Mouse (Mus musculus) kidney, postnatal 0 days (tissue): ENCODE measurements around the gene Slc38a8. TPM values are rescaled to one million over a fixed set of nuclear protein-coding genes. Genes with fewer than 3 reads are reported as not detected.

Source experiments
- ATAC-seq: fragments of 200-750 bp; cut with Nextera tagmentation; replicated peaks from 2 replicates; pipeline ENCODE4 v1.8.0; 2017; ENCODE audit warnings: low read depth, moderate number of reproducible peaks, moderate TSS enrichment, moderate library complexity; ENCODE audit not compliant: low FRiP score
- DNase-seq: peaks from one replicate; pipeline ENCODE4 v3.0.0-alpha.2; 2016; ENCODE audit warnings: low spot score
- H3K27ac ChIP-seq: fragments of 300-500 bp; sonication (generic); 2 replicates; pipeline ENCODE4 v1.5.1; 2014; ENCODE audit warnings: mild to moderate bottlenecking
- H3K27me3 ChIP-seq: fragments of 300-500 bp; sonication (generic); 2 replicates; pipeline ENCODE4 v1.6.1; 2014; ENCODE audit warnings: low read length, mixed read lengths; ENCODE audit not compliant: insufficient read depth
- H3K36me3 ChIP-seq: fragments of 300-500 bp; sonication (generic); 2 replicates; pipeline ENCODE4 v1.6.1; 2014; ENCODE audit warnings: low read length, mixed read lengths; ENCODE audit not compliant: insufficient read depth
- H3K4me1 ChIP-seq: fragments of 300-500 bp; sonication (generic); replicated peaks from 2 replicates; pipeline ENCODE4 v1.6.1; 2014; ENCODE audit warnings: antibody characterized with exemption, low read length, mixed read lengths; ENCODE audit not compliant: insufficient read depth
- H3K4me2 ChIP-seq: fragments of 300-500 bp; sonication (generic); 2 replicates; pipeline ENCODE4 v1.6.1; 2014; ENCODE audit warnings: mild to moderate bottlenecking, low read length, moderate library complexity, mixed read lengths
- H3K4me3 ChIP-seq: fragments of 300-500 bp; sonication (generic); replicated peaks from 2 replicates; pipeline ENCODE4 v1.5.1; 2014; ENCODE audit warnings: low read depth, low read length
- H3K9ac ChIP-seq: fragments of 300-500 bp; sonication (generic); 2 replicates; pipeline ENCODE4 v1.6.1; 2014; ENCODE audit warnings: low read depth, low read length
- H3K9me3 ChIP-seq: fragments of 300-500 bp; sonication (generic); replicated peaks from 2 replicates; pipeline ENCODE4 v1.6.1; 2016; ENCODE audit warnings: low read length, inconsistent platforms, mixed read lengths
- CTCF ChIP-seq: IDR thresholded peaks from 2 replicates; pipeline ENCODE4 v1.5.1; 2016; ENCODE audit warnings: antibody characterized with exemption, low read depth, mild to moderate bottlenecking, moderate library complexity
- WGBS: fragments of 180-500 bp; shearing (Covaris S2); extraction: QIAGEN DNeasy Blood & Tissue Kit; methylation state at CpG from one replicate; pipeline ENCODE4 v1.1.7; 2014; 5-methylcytosine and 5-hydroxymethylcytosine counted together
- polyA plus RNA-seq: library from polyadenylated mRNA; unstranded; fragments of >200 nt; fragmentation: Nextera tagmentation; extraction: Ambion mirVana; gene quantifications from 2 replicates; pipeline ENCODE4 v1.2.1, GENCODE M21; 2015

The Slc38a8 gene
- polyA plus RNA-seq, 1 experiment from 2014 or later: not detected

GRCm38 (mm10) chr8:119502111-119502510 lies 613 bp upstream of the Slc38a8 start:
- Histone ChIP-seq H3K27ac (no peak overlapping the region), H3K4me1 (0 out of 2 replicates have a peak, but pooled peaks cover 2% of the 10 kb centered on the region), H3K36me3 (peaks cover 11% of the 10 kb centered on the region; the same call in 1 of the 2 replicates), H3K4me3 (no peak overlapping the region), H3K4me2 (no peak overlapping the region), H3K27me3 (peaks cover 3% of the 10 kb centered on the region; the same call in 1 of the 2 replicates), H3K9me3 (no peaks in the 10 kb centered on the region), H3K9ac (no peak overlapping the region)
- 43% methylated on average over 4 of the region's 4 CpGs for WGBS
- TF ChIP-seq CTCF: no peak
- ATAC-seq (no peak), DNase-seq (no peak)

DNA sequence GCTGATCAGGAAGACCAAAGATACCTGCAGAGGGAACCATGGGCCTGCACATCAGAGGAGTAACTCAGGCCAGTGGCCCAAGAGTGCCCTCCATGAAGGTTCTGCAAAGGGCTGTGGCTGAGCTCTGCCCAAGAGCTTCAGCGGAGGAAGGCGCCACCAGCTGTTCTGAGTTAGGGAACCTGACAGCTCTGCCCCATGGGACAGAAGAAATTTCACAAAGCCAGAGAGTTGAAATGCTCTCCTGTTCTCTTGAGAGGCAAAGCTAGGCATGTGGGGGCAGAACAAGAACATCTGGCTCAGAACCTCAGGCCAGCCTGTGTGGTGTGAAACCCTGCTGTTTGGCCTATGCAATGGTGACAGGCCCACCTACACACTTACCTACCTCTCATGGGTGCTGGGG lies 1.7 kb downstream of the Slc38a8 start:
- Histone ChIP-seq H3K4me3 (no peak overlapping the region), H3K9ac (no peak overlapping the region), H3K36me3 (no peaks in the 10 kb centered on the region), H3K27ac (no peak overlapping the region), H3K9me3 (no peaks in the 10 kb centered on the region), H3K4me1 (0 out of 2 replicates have a peak, but pooled peaks cover 2% of the 10 kb centered on the region), H3K4me2 (no peak overlapping the region), H3K27me3 (peaks cover 4% of the 10 kb centered on the region; the same call in 1 of the 2 replicates)
- DNase-seq (no peak), ATAC-seq (no peak)
- WGBS: 84% methylated on average over 2 of the region's 2 CpGs
- TF ChIP-seq CTCF: no peak

- WGBS: 27% methylated on average over 6 of the region's 6 CpGs
- H3K36me3 ChIP-seq: no peaks in the 10 kb centered on the region
- DNase-seq (peak; percentile 63), ATAC-seq (no peak)
- no peak overlapping the region for H3K4me3 ChIP-seq
- H3K9ac ChIP-seq: no peak overlapping the region
- H3K27ac ChIP-seq: no peak overlapping the region
- H3K4me1 ChIP-seq: no peaks in the 10 kb centered on the region
- H3K4me2 ChIP-seq: no peak overlapping the region
- TF ChIP-seq CTCF: peak; percentile 80
- peaks cover 4% of the 10 kb centered on the region; the same call in 1 of the 2 replicates for H3K27me3 ChIP-seq
- H3K9me3 ChIP-seq: no peaks in the 10 kb centered on the region
Observed at GRCm38 (mm10) chr8:119496848-119497247, 4.7 kb downstream of the Slc38a8 start.

- no peak overlapping the region for H3K9ac ChIP-seq
- 0 out of 2 replicates have a peak, but pooled peaks cover 6% of the 10 kb centered on the region for H3K4me1 ChIP-seq
- no peak overlapping the region for H3K27ac ChIP-seq
- WGBS: 70% methylated on average over 7 of the region's 7 CpGs
- no peaks in the 10 kb centered on the region for H3K9me3 ChIP-seq
- no peak overlapping the region for H3K4me2 ChIP-seq
- H3K4me3 ChIP-seq: no peak overlapping the region
- no peaks in the 10 kb centered on the region for H3K36me3 ChIP-seq
- no peak for DNase-seq
- no peak for ATAC-seq
- TF ChIP-seq CTCF: no peak
- no peaks in the 10 kb centered on the region for H3K27me3 ChIP-seq
Observed at GRCm38 (mm10) chr8:119487093-119487492, 14.4 kb downstream of the Slc38a8 start.

DNA sequence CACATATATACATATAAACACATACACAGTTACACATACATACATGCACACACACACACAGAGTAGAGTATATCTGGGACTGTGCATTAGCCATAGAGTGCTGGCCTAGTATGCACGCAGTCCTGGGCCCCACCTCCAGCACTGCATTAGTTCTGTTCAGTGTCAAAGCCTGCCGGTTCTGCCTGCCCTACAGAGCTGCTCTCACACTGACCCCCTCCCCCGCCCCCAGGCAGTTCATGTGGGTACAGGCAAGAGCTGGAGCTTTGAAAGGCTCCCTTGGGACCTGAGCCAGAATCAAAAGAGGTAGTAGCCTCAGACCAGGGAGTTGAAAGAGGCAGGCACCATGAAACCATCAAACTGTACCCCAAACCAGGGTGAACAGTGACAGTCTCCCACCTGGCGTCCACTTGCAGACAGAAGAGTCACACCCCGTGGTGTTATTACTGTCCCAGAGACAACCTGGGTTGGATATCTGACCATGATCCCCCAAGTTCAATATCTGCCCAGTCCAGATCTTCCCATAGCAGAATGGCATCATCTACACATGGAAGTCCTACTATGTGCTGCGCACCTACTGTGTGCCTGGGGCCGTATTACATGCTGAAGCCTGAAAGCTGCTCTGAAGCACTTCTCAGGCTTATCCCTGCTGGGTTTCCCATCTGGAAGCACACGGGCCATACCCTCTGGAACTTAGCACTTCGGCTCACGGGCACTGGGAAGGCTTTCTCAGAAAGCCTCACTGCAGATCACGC lies 17.2 kb downstream of the Slc38a8 start:
- Histone ChIP-seq H3K4me3 (no peak overlapping the region), H3K9ac (no peak overlapping the region), H3K27ac (no peak overlapping the region), H3K27me3 (no peaks in the 10 kb centered on the region), H3K4me2 (no peak overlapping the region), H3K4me1 (no peaks in the 10 kb centered on the region), H3K36me3 (no peaks in the 10 kb centered on the region), H3K9me3 (no peaks in the 10 kb centered on the region)
- ATAC-seq: no peak
- no peak for DNase-seq
- TF ChIP-seq CTCF: no peak
- WGBS: 82% methylated on average over 11 of the region's 11 CpGs

DNA sequence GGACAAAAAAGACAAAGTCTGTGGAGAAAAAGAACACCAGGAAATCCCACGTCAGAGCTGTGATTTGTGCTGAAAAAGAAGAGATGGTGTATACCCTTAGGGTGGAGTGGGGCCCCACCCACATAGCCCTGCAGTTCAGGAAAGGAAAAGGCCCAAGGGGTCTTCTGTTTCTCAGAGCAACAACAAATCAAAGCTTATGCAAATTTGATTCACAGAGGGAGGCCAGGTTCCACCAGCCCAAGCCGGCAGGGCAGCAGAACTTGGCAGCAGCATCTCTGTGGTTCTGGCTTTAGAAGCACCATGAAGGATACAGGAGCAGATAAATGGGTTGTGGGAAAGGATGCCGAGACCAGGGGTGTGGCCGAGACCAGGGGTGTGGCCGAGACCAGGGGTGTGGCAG lies 22.8 kb downstream of the Slc38a8 start:
- Histone ChIP-seq H3K27ac (no peak overlapping the region), H3K4me1 (no peaks in the 10 kb centered on the region), H3K4me3 (no peak overlapping the region), H3K4me2 (no peak overlapping the region), H3K36me3 (no peaks in the 10 kb centered on the region), H3K9me3 (no peaks in the 10 kb centered on the region), H3K27me3 (no peaks in the 10 kb centered on the region), H3K9ac (no peak overlapping the region)
- TF ChIP-seq CTCF: no peak
- no peak for DNase-seq
- 17% methylated on average over 5 of the region's 5 CpGs for WGBS
- no peak for ATAC-seq
